Mouse (Mus musculus) MEL-GATA-1-ER (cell line): ENCODE measurements around the gene Zdhhc14.

Experiments
- DNase-seq: peaks from one replicate; pipeline ENCODE4 v3.0.0-alpha.2; 2012; ENCODE audit warnings: low read depth; ENCODE audit errors: extremely low read depth

Gene Zdhhc14

DNA sequence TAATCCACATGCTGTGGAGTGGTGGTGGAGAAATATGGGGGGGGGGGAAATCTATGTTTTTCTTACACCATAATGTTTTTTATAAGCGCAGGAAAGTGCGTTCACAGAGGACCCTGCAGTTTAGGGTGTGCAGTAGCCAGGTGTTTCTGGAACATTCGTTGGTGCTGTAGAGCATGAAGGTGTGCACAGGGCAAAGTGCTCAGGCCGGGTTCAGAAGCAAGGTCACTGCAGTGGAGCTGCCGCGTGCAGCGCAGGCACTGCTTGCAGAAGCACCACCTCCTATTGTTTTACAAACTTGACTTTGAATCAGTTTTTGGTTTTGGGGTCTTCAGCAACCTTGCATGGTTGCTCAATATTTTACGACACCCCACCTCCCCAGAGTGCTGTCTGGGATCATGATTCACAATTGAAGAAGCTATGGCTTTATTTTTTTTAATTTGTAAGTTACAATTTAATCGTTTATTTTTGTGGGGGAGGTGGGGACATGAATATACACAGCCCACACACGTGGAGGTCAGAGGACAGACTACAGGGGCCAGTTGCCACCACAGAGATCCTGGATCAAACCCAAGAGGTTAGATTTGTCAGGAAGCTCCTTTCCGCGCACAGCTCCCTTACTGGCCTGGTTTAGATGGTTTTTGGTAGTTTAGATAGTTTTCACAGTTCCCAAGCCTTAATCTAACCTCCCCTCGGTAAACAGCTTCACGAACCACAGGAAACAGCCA, 59.8 kb downstream of the Zdhhc14 start:
- no peak for DNase-seq

GRCm38 (mm10) chr17:5553556-5553955, 61.2 kb downstream of the Zdhhc14 start:
- DNase-seq, result no peak

- DNase-seq, result no peak
Observed at GRCm38 (mm10) chr17:5554573-5554972, 62.2 kb downstream of the Zdhhc14 start.

DNA sequence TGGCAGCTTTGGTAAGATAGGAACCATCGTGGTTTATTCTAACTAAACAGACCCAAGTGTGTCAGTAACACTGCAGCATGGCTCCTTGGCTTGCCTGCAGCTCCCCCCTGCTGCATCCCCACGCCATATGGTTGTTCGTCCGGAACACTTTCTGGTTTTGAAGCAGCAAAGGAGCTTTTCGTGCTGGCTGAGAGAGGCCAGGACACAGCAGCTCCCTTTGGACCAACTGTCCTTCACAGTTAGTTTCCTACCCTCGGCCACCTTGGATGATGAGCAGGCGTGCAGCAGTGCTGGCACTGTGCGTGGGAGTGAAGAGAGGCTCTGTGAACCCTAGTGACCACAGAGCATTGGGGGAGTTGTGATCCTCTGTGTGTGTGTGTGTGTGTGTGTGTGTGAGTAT, 64.2 kb downstream of the Zdhhc14 start:
- DNase-seq, result no peak

- DNase-seq, result no peak
Observed at GRCm38 (mm10) chr17:5560212-5560611, 67.9 kb downstream of the Zdhhc14 start.

GRCm38 (mm10) chr17:5563108-5563507, 70.8 kb downstream of the Zdhhc14 start:
- DNase-seq, result no peak

DNA sequence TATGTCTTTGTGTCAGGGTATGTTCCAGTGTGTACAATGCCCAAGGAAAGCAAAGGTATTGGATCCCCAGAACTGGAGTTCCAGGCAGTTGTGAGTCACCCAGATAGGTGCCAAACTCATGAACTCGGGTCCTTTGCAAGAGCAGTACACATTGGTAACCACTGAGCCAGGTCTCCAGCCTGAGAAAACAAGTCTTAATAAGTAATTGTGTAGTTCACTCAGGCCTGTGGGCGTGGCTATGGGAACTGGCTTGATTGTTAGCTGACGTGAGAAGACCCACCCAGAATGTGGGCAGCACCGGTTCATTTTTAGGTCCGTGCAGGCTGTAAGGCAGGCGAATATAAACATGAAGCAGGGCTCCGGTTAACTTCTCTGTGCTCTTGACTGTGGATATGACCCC, 73.6 kb downstream of the Zdhhc14 start:
- no peak for DNase-seq

GRCm38 (mm10) chr17:5567943-5568342, 75.6 kb downstream of the Zdhhc14 start:
- DNase-seq, result no peak

GRCm38 (mm10) chr17:5569131-5570030, 77.0 kb downstream of the Zdhhc14 start:
- DNase-seq, result no peak

DNA sequence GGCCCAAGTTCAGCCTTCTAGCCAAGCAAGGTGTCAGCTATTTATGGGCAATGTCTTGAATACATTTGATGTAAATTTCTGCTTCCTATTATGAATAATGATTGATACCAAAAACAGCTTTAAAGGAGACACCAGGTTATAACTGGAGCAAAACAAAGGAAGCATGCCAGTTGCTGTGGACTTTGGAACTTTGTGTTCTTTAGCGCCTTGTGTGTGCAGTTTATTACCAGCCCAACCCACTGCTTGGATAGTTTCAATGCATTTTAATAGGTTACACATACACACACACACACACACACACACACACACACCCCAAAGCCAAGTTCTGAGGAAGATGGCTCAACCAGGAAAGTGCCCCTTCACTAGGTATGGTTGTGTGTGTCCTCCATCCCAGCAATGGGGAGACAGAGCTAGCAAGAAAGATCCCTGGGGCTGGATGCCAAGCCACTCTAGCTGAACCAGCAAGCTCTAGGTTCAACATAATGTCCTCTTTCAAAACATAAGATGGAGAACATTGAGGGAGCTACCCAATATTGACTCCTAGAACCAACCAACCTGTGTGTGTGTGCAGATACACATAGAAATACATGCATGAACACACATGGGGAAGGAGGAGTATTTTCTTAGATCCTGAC, 79.9 kb downstream of the Zdhhc14 start:
- no peak for DNase-seq

DNA sequence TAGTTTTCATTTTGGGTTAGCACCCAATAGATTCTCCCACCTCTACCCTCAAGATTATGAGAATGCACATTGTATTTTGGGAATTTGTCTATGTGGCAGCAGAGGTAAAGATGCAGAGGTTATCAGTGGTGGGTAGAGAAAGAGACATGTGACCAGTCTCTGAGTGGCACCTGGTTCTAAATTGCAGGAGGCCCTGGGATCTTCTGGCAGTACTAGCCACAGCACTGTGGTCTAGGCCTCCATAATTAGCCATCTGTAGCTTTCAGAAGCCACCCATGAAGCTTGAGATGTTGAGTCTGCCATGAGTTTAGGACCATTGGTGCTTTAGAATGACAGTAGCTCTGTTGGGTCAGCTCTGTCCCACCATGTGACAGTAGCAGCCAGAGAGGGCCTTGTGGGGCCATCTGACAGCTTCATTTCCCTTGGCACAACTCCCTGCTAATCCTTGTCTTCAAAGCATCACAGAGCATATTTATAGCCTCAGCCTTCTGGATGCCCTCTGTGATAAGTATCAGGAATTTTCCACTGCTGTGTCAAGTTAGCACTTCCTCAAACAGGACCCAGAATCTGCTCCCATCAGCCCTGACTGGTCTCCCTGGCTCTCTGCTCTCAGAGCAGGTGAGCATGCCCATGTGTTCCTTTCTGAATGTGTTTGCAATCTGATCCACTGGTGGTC, 80.5 kb downstream of the Zdhhc14 start:
- DNase-seq, result no peak

- DNase-seq, result no peak
Observed at GRCm38 (mm10) chr17:5574672-5575071, 82.3 kb downstream of the Zdhhc14 start.

DNA sequence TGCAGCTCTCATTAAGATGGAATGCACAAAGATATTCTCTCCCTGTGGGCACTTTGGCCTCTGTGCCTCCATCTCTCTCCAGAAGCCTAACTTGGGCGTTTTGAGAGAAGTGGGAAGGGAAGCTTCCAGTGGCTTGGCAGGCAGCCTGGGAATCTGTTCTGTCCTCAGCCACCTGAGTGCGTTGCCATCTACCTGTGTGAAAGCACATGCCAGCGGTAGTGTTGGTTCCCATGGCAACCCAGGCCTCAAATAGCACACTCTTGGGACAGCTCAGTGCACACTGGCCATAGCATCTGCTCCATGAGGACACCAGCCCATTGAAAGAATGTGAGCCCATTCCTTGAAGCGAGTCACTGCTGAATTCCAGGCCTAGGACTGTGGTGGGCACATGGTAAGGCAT, 83.2 kb downstream of the Zdhhc14 start:
- DNase-seq, result no peak

DNA sequence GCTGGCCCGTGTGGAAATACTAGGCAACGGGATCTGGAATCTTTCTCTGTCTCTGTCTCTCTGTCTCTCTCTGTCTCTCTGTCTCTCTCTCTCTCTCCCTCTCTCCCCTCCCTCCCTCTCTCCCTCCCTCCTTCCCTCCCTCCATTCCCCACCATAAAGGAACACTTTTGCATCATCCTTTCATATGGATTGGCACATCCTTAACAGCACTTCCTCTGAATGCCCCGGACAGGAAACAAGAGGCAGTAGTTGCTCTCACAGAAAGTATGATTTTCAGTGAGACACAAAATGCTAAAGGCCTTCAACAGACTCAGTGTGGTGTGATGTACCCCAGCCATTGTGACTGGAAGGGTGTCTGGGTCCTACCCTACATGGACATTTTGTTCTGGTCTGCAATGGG, 89.9 kb downstream of the Zdhhc14 start:
- no peak for DNase-seq

GRCm38 (mm10) chr17:5582937-5583336, 90.6 kb downstream of the Zdhhc14 start:
- DNase-seq, result no peak

- no peak for DNase-seq
Observed at GRCm38 (mm10) chr17:5583472-5584145, 91.3 kb downstream of the Zdhhc14 start.

DNA sequence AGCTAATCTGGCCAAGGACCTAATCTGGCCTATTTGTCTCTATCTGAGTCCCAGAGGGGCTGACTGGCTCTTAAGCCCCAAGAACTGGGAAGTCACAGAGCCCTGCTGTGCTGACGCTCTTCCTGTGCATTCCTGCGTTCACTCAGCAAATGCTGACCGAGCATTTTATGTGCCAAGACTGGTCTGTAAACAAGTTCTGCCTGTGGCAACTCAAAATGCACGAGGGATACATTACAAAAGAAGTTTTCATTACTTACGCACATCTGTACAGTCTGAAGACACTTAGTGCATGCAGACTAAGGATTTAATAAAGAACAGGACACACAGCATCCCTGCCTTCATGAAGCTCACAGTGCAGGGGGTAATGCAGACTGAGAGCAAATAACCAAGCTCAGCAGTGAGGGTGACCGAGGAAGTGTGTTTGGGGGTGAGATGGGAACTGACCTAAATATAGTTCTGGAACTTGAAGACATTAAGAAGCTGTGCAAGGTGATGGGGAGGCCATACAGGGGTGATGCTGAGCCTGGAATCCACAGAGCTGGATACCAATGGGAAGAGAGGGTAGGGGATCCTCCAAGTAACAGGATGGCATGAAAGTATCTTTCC, 99.3 kb downstream of the Zdhhc14 start:
- no peak for DNase-seq

GRCm38 (mm10) chr17:5593071-5593470, 100.7 kb downstream of the Zdhhc14 start:
- DNase-seq, result no peak

- no peak for DNase-seq
Observed at GRCm38 (mm10) chr17:5595068-5595467, 102.7 kb downstream of the Zdhhc14 start.

- DNase-seq, result no peak
Observed at GRCm38 (mm10) chr17:5596490-5596889, 104.1 kb downstream of the Zdhhc14 start.

DNA sequence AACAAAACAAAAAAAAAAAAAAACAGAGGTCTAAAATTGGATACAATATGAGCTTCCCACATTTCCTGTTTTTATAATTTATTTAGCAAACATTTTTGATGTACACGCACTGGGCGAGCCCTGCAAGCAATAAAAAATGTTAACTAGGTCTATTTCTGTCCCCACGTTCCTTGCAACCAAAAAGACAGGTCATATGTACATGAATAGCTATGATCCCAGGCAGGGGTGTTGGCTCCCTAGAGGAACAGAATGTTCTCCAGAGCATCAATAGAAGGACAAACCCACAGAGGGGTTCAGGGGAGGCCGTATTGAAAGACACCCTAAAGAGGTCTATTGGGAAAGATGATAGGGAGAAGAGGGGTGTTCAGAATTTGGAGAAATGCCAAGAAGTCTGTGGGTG, 106.6 kb downstream of the Zdhhc14 start:
- DNase-seq, result no peak
